Mouse (Mus musculus) thymus, postnatal 0 days (tissue): ENCODE data around the gene Dpm3. TPM values are rescaled to one million over a fixed set of nuclear protein-coding genes. Genes with fewer than 3 reads are reported as not detected.

Source experiments
- DNase-seq: peaks from one replicate; pipeline ENCODE4 v3.0.0-alpha.2; 2015; ENCODE audit warnings: low spot score
- polyA plus RNA-seq: library from polyadenylated mRNA; unstranded; fragments of >200 nt; fragmentation: Nextera tagmentation; extraction: Ambion mirVana; gene quantifications from 2 replicates; pipeline ENCODE4 v1.2.1, GENCODE M21; 2015

Gene Dpm3
- polyA plus RNA-seq, 1 experiment from 2014 or later = 163 TPM

DNA sequence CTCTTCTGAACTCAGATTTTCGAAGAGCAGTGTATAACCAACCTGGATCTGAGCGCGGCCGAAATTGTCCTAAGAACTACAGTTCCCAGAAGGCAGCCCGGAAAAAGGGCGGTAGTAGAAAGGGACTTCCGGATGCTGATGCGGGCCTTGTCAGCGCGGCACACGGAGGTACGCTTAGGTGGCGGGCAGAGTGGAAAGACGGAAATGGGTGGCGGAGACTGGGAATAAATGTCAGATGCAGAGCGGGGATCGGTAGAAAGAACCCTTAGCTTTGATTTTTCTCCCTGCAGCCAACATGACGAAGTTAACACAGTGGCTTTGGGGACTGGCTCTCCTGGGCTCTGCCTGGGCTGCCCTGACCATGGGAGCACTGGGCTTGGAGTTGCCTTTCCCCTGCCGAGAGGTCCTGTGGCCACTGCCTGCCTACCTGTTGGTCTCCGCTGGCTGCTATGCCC is 7.3 kb downstream of the Dpm3 start:
- peak; percentile 87 for DNase-seq

DNA sequence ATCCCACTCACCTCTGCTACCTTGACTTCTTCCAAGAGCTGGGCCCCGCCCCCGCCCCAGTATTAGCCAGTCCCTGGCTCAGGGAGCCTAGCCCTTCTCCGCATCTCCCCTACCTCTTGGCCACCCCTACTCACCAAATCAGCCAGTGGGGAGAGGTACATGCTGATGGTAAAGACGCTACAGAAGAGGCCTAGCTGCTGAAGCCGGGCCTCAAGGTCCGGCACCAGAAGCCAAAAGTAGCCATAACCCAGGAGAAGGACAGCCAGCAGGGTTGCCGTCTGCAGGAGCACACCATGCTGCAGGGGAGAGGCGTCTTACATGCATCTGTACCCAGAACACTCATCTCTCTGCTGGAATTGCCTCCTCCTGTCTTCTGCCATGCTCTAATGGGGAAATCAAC is 9.8 kb downstream of the Dpm3 start:
- DNase-seq = no peak

DNA sequence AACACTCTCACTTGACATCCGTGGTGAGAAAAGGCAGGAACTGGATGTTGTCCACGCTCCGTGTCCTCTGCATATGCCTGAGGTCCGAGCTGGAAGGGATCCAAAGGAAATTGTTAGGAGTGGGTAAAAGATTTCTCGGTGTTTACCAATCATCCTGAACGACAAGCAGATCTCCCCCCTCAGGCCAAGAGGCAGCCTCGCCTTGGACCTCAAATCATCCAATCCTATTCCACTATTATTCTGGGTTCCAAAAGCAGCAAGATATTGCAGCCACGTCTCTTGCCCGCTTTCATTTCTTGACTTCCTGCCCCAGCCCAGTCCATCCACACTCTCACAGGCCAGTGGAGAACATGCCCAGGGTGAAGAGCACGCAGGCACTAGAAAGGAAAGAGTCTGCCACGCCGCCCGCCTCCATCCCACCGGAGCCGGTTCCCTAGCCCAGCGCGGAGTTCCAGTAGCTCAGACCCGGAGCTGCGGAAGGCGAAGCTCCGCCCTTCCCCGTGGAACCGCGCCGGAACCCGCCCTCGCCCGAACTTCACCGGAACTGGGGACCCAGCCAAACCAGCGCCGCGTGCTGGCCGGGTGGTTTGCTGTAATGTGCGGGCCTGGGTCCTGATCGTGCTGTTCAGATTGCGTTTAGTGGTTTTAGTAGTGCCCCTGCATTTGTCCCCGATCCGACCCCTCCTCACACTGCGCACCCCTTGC is 11.0 kb downstream of the Dpm3 start, which contains the start of gene Slc50a1:
TSS of gene Slc50a1 (minus strand) at position 520 of the 705 bp plus-strand sequence.
- DNase-seq = peak; percentile 74

DNA sequence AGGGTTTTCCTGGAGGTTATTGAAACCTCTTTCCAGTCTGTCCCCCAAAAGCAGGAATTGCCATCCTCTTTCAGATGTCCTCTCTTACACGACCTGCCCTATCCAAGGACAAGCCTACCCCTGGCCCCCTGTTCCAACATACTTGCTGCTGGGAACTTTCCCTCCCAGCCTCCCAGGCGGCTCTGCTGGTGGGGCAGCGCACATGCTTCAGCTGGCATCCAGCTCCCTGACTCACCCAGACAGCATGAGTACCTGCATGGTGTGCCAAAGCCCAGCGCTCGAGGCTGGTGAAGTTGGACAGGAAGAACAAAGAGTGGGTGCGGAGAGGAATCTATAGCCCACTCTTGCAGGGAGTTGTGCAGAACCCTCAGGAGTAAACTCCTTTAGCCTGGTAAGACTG is 11.7 kb downstream of the Dpm3 start:
- DNase-seq = no peak

DNA sequence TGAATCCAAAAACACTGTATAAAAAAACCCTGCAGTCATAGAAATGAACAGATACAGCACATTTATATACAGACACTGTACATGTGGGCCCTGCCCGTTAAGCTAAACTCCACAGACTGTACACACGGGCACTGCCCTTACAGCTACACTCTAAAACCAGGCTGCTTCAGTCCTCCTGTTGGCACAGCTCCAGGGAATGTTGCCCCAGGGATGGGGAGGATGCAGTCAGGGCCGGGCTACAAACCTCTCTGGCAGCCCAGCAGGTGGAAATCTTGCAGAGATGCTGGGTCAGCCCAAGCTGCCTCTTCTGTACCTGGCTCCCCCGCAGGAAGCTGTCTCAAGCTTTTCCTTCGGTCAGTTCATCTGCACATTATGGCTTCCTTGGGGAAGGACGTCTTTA is 12.6 kb downstream of the Dpm3 start:
- no peak for DNase-seq

DNA sequence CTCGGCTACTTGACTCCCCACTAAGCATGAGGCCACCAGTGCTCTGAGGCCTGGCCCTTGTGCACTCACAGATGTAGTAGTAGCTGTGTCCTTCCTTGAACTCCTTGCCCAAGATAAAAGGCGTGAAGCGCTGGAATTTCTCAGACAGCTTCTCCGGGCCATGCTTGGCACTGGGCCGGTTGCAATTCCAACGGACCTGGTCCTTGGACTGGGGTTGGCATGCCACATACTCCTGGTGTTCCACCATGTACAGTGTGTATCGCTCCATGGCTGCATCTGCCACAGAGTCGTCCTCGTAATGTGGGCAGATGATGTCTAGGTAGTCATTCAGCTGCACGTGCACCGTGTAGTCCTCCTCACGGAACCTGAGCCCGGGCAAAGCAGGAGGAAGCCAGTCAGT is 16.9 kb downstream of the Dpm3 start:
- DNase-seq = no peak

DNA sequence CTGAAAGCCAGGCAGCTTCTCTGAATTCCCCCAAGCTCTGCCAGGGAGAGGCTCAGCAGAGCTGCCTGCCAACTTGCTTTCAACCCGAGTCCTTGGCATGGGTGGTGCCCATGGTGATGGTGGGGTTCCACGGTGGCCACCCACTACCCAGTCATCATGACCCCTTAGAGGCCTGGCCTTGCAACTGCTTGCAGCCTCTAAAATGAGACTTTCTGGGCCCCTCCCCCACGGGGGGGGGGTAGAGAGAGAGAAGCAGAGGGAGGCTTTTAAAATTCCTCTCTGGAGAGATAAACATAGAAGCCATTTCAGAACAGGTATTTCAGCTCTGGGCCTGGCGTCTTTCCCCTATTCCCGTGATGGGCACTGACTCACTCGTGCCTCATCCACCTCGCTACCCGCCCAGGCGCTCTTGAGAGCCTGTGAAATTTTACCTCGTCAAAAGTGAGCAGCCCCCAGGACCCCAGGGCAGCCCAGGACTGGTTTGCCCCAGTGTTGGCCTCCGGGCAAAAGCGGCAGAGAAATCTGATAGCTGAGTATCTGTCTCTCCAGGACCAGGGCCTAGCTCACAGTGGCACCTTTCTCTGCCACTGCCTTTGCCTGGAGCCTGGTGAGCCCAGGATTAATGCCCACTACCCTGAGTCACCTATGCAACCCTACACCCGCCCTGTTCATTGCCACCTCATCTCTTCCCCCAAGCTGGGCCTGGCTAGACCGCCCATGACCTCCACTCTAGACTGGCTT is 18.3 kb downstream of the Dpm3 start:
- DNase-seq = no peak

DNA sequence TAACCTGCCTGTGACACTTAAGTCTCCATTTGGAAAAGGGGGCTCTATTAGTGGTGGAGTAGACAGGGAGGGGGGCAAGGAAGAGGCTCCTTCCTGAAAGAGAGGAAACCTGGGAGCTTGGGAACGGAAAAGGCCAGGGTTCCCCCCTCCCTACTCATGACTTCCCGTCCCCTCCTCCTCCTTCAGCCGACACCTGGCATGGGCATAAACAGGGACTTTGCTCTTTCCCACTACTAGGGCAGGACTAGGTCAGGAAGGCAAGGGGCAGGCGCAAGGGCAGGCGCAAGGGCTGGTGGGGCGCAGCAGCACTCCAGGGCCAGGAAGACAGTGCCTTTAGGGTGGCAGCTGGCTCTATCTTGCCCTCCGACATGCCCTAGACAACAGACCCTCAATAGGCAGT is 18.9 kb downstream of the Dpm3 start:
- DNase-seq = no peak

DNA sequence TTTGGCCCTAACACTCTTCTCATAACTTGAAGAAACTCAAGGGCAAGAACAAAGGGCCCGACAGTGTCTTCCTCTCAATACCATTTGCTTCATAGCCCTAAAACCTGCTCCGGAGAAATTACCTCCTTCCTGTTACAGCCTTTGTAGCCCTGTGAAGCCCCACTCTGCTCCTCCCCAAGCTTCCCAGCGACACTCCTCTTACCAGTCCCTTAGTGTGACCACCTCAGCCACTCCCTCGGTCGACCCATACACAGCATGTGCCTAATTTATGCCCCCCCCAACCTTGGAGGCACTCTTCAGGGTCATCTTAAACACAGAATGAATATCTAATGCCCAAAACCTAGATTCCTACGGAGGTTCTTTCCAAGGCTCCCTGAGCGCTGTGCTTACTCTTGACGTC is 19.5 kb downstream of the Dpm3 start:
- no peak for DNase-seq

DNA sequence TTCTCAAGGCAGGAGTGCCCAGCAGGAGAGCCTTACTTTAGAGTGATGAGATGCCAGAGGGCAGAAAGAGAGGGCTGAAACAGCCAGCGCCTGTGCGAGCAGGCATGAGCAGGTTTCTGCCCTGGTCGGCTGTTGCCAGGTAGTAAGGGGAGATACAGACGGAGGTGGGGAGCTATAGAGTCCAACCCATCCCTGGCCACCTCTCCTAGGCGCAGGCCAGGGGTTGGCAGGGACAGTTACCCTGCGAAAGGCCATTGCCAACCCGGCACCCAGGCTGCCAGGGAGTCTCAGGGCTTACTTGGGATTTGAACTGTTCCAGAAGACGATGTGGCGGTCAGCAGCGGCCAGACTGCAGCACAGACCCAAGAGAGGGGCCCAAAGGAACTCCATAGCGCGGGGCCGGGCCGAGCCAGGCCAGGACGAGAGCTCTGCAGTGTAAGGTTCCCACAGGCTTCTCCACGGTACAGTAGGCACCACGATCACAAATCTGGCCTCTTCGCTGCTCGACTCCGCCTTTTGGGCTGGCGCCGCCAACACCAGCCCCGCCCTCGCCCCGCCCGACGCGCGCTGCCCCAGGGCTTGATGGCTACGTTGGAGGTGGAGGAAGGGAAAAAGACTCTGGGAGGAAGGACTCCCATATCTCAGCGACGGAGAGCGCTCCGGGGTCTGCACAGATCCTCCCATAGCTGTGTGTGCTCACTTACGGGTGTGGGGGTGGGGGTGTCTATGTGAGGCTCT is 20.2 kb downstream of the Dpm3 start:
- no peak for DNase-seq

DNA sequence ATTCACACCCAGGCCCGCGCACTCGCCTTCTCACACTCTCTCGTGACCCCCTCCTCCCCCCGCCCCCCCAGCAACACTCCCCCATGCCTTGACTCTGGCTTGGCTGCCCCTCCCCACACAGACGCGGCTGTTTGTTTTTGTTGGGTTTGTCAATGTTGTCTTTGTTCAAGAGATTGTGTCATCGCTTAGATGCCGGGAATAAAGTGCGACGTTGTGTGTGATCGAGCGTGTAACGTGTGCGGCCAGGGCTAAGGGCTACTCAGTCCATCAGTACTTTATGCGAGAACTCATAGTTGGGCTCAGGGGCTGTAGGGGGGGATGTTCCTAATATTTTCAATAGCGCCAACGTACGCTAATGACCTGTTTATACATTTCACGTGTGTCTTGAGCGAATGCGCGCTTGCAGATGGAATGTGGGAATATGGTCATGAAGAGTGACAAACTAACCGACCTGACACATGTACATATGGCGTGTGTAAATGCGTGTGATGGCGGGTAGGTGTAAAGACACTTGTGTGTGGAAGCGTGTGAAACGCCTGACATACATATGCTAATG is 21.0 kb downstream of the Dpm3 start:
- no peak for DNase-seq

DNA sequence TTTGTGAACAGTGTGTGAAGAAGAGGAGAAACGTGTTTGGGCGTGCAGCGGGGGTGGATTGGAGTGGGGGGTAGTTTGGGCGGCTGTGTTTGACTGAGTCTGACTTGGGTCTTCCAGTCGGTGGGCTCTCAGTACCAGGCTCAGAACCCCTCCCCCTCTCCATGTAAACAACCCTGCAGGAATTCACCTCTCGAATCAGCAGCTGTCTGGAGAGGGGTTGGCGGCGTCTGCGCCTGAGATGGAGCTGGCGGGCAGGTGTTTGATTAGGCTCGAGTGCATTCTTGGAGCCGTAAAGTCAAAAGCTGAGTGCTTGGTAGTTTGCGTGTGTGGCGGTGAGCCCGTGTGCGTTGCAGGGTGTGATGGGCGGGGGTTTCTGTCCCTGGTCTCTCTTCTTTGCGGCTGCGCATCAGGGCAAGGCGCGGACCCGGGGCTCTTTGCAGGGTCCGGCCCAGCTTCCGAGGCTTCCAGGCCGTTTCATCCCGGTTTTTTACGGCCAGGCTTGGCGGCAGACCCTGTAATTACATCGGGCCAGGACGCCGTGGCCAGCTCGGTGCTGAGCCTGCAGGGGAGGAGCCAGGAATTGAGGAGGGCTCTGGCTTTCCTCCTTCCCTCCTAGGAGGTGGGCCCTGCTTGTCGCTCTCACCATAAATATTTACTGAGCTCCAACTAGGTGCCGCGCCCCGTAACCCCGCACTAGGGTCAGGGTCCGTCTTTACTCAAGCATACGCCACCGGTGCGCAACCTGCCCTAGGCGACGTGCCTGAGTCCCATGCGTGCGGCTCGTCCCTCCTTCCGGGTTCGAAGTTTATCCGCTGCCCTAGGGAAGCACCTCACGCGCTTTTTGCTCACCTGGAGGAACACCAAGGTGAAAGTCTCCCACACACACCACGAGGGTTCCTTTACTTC is 21.7 kb downstream of the Dpm3 start, which contains the start of gene Efna1:
TSS of gene Efna1 (minus strand) at position 537 of the 906 bp plus-strand sequence.
- DNase-seq = no peak

DNA sequence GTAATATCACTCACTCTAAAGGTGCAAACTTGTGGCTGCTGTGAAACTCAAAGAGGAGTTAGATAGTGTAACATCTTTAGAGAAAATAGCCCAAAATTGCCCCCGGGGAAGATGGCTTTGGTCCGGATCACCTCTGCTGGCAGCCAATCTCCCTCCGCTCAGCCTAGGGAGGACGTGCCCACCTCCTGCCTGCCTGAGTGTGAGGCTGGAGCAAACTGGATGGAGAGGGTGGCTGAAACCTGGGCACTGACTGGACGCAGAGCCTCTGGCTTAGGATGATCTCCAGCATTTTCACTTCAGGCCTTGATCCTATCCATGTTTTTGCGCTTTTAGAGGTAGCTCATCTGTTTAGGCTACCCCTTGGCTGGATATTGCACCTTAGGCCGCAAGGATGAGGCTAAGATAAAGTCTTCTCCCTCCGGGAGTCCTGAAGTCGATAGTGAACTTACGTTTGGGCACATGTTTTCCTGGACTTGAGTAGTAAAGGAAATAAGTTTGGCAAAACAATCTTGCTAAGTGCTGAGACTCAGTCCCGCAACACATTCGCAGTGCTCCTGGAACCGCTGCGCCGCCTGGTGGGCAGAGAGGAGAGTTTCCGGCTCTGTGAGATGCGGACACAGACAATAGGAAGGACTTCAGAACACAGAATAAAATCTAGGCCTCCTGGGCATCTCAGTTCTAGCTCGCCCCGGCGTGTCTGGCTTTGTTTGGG is 22.6 kb downstream of the Dpm3 start:
- DNase-seq = peak; percentile 85

DNA sequence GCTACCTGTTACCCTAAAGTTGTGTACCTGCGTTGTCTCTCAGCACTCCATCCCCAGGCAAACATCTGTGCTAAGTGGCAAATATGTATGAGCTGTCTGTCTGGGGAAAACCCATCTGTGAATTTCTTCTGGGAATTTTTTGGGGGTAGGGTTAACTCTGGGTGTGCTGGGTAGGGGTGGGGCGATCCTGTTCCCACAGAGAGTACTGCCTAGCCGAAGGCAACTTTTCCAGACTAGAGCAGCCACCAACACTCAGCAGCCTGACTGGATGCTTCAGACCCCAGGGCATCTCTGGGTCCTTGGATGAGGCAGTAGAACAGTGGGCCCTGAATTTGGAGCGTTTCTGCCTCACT is 23.1 kb downstream of the Dpm3 start:
- no peak for DNase-seq

DNA sequence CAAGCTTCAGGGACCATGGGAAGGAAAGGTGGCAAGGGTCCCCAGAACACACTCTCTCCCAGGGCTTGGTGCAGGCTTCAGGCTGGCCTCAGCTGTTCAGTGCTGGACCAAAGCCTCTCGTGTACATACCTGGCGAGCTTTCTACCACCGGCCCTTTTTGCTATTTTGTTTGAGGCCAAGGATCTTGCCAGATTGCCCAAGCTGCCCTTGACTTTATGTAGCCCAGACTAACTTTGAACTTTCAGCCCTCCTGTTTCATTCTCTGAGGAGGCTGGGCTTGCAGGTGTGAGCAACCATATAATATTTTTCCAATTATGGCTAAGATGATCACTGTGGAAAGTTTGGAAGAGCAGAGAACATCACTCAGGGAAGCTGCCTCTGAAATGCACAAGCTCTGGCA is 25.1 kb downstream of the Dpm3 start:
- no peak for DNase-seq

DNA sequence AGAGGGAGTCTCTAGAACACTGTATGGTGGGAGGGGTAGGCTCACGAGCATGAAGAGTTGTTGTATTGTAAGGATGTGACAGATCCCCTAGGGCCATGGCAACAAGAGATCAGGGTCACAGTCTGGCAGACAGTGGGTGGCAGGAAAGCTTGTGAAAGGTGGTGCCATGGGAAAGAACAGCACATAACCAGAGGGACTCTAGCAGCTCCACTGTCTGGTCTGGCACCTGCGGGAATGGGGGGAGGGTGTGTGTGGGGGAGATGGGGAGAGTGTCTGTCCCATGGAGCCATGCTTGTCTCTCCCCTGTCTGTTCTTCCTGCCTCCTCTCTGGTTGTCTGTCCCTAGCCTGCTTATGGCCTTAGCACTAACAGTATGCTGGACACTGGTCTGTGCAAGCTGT is 26.4 kb downstream of the Dpm3 start:
- no peak for DNase-seq

DNA sequence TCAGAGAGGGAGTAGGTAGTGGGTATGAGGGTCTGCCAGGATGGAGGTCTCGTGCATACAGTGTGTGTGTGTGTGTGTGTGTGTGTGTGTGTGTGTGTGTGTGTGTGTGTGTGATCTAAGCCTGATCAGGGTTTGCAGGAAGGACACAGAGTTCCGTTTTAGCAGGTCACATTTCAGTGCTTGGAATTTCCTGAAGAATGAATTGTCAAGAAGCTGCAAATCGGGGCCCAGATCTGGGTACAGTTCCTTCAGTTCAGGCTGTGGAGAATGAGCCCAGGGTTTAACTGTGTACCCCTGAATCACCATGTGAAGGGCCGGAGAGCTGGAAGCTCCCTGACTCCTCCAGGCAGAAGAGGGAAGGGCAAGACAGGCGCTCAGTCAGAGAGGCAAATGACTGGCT is 28.1 kb downstream of the Dpm3 start:
- DNase-seq = no peak

DNA sequence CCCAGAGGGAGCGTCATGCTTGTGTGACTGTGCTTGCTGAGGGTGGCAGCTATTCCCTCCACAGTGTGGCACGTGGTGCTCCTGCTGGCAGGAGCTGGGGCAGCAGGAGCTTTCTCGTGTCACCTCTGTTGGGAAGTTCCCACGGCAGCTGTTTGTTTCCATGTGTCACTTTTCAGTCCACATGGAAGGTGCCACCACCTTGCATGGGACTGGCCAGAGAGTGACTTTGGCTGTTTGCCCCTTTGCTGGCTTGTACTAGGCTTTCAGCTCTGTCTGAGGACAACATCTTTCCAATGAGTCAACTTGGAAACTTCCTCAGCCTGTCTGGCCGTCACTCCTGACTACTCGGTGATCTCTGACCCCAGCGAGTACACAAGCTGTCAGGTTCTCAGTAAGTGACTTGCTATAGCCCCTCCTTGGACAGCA is 29.4 kb downstream of the Dpm3 start:
- no peak for DNase-seq

DNA sequence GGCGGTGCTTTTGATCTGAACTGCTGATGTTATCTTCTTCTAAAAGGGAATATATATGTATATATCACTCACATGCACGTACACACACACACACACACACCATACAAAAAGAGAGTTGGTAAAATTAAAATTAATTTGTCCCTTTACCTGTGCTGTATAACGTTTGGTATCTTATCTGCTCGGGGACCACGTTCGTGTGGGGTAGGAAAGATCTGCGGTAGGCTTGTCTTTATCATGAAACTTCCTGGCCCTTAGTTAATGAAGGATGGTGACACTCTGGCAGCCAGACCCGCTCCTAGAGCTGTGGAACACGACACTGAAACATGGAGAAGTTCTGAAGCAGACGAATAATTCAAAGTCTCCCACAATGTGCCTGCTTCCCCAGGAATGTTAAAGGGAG is 32.7 kb downstream of the Dpm3 start:
- DNase-seq = no peak

DNA sequence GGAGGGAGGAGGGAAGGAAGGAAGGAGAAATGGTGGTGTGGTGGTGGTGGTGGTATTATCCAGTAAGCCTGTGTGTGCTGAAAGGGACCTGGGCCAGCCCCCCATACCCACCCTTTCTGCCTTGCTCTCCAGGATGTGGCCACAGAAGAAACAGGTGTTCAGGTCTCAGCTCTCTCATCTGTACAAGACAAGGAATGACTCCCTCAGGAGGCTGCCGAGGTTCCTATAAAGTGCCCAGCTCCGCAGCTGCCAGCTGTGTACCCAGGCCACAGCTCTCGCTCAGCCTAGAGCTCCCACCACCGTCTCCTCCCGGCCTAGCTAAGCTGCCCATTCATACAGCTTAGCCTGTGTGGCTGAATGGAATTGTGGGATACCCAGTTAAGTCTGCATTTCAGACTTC is 33.1 kb downstream of the Dpm3 start:
- DNase-seq = peak; percentile 68
